Mouse (Mus musculus): ENCODE data around the gene Zfp128.
A peak's percentile ranks its signal among the peaks of the same experiment; 100 is the strongest.
"Not testable (repeated sequence)": the region's sequence is repeated elsewhere in the genome, so short reads cannot be mapped to it uniquely, and the experiment has no call there.

Zfp128 gene

GRCm38 (mm10) chr7:12921705-12922465, 40.9 kb downstream of the Zfp128 start, which contains the start of gene Rps5:
Rps5 (plus strand) TSS chr7:12922290.
- DNase-seq (ENCODE audit: inconsistent age in 2 of 2, low spot score in 1 of 2): peak; percentile 99

- DNase-seq (ENCODE audit: inconsistent age in 2 of 2, low spot score in 1 of 2): no peak
These were observed 41.8 kb downstream of the Zfp128 start for GRCm38 (mm10) chr7:12922729-12923128.

- no peak for DNase-seq (ENCODE audit: inconsistent age in 2 of 2, low spot score in 1 of 2)
These were observed 45.3 kb downstream of the Zfp128 start for GRCm38 (mm10) chr7:12926316-12926715.

GRCm38 (mm10) chr7:12927191-12927680, 46.3 kb downstream of the Zfp128 start, which contains the start of gene Rnf225:
Rnf225 (plus strand) TSS chr7:12927416.
- peak in 1 of 2 experiments; percentile 50 for DNase-seq (ENCODE audit: inconsistent age in 2 of 2, low spot score in 1 of 2)

GRCm38 (mm10) chr7:12927693-12928589, 47.0 kb downstream of the Zfp128 start:
- DNase-seq (ENCODE audit: inconsistent age in 2 of 2, low spot score in 1 of 2): peak in 1 of 2 experiments; percentile 70

GRCm38 (mm10) chr7:12933615-12934140, 52.7 kb downstream of the Zfp128 start:
- no peak for DNase-seq (ENCODE audit: inconsistent age in 2 of 2, low spot score in 1 of 2)

GRCm38 (mm10) chr7:12934808-12935207, 53.8 kb downstream of the Zfp128 start:
- no peak for DNase-seq (ENCODE audit: inconsistent age in 2 of 2, low spot score in 1 of 2)

GRCm38 (mm10) chr7:12937254-12937803, 56.4 kb downstream of the Zfp128 start:
- not testable (repeated sequence) for DNase-seq (ENCODE audit: inconsistent age in 2 of 2, low spot score in 1 of 2)

GRCm38 (mm10) chr7:12940599-12940998, 59.6 kb downstream of the Zfp128 start:
- no peak for DNase-seq (ENCODE audit: inconsistent age in 2 of 2, low spot score in 1 of 2)

Measured in adrenal gland, adult (tissue).